Mouse (Mus musculus) adrenal gland, adult 8-10 months (tissue): ENCODE measurements at regions not wholly inside any gene's neighbourhood (a gene's known extent, or its start where the extent isn't known, plus 50 kb on each side); places are given as distances from the start of the nearest gene placed in this dataset.
A peak's percentile ranks its signal among the peaks of the same experiment; 100 is the strongest.
"Not testable (repeated sequence)": the region's sequence is repeated elsewhere in the genome, so short reads cannot be mapped to it uniquely, and the experiment has no call there.

ENCODE experiments used
- DNase-seq: peaks from one replicate; pipeline ENCODE4 v3.0.0; 2022

DNA sequence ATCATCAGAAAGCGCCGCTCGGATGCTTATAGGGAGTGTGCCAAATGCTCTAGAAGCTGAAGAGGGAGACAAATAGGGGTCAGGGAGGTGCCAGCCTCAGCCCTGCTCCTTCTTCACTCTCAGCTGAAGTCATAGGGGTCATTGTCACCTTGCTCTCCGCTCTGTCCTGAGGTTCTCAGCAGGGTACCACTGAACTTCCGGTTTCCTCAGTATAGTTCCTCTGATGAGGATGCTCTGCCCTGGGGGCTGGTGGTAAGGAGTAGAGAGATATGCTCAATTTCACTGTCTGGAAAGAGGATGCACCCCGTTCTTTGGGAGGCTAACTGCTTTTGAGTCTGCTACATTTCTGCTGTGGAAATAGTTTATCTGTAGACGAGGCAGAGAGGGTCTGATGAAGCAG, 211.4 kb downstream of the Zfp619 start:
- DNase-seq, result no peak

DNA sequence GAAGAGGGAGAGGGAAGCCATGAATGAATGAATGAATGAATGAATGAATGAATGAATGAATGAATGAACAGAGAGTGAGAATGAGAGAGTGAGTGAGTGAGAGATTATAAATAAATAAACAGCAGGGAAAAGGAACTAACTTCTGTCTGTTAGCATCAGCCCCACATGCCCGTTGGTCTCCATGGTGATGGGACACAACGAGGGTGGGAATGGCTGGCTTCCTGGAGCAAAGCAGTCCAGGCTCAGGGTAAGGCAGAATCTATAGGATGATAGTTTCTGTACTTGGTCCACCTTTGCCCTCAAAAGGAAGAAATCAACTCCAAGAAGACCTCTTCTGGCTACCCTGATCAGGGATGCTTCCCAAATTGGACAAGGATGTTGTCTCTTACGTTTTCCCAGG, 212.2 kb downstream of the Zfp619 start:
- DNase-seq, result no peak

DNA sequence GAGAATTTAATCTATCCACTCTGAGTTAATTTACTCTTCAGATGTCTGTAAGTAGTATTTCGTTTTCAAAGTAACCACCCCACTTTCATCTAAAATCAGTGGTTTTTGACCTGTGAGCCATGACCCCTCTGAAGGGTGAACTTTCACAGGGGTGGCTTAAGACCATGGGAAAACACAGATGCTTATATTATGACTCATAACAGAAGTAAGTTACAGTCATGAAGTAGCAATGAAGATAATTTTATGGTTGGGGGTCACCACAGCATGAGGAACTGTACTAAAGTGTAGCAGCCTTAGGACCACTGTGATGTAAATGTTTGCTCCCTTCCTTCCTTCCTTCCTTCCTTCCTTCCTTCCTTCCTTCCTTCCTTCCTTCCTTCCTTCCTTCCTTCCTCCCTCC, 215.2 kb downstream of the Zfp619 start:
- no peak for DNase-seq

GRCm38 (mm10) chr7:39748395-39748794, 230.8 kb downstream of the Zfp619 start:
- DNase-seq, result not testable (repeated sequence)

DNA sequence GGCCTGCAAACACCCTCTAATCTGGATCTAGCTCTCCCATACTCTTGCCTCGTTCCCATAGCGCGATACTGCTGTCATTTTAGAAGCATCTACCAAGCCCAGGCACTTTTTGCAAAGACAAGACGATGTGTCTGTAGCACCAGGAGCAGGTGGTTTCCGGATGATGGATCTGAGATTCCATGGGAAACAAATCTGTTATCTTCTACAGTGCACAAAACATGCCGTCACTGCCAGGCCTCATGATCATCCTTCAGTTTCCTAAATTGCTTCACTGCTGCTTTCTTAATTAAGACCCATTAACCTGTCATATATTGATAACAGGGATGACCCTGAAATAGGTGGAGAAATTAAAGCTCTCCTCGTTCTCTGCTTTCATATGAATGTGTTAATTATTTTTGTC, 232.9 kb downstream of the Zfp619 start:
- DNase-seq, result no peak

- no peak for DNase-seq
Measured at GRCm38 (mm10) chr7:39764366-39764765, 246.8 kb downstream of the Zfp619 start.

DNA sequence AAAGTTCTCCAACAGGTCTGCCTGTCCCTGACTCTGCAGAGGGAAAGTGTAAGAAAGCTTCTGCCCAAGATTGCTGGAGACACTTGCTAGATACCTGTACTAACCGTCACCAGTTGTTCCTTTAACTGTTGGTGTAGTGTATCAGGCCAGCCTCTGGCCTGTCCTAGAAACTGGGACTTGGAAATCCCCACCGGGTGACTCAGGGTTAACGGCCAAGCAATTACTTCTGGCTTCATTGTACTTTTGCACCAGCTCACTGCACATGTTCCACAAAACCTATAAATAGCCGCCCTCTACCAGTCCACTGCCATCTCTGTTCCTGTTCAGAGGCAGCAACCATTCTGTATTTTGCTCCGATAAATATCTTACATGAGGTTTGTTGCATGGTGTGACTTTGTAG, 247.5 kb downstream of the Zfp619 start:
- no peak for DNase-seq

- DNase-seq, result no peak
Measured at GRCm38 (mm10) chr7:39773291-39773690, 255.7 kb downstream of the Zfp619 start.

GRCm38 (mm10) chr7:39789321-39789720, 271.8 kb downstream of the Zfp619 start:
- no peak for DNase-seq

DNA sequence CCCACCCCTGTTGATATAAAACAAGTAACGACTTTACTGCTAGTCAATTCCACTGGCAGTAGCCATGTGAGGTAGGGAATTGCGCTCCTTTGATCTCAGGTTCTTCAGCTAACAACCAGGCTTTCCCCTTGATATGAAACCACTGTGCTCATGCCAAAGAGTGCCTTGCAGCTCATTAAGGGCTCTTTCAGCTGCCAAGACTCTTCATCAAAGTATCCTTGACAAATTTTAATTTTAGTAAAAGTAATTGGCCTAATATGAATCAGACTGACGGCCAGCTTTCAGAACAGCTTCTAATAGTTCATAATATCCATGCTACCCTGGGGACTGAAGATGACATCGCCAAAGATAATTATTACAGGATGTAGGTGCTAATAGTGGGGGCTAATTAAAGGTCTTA, 272.3 kb downstream of the Zfp619 start:
- no peak for DNase-seq

- no peak for DNase-seq
Measured at GRCm38 (mm10) chr7:39794751-39795150, 277.2 kb downstream of the Zfp619 start.

- DNase-seq, result no peak
Measured at GRCm38 (mm10) chr7:39804276-39804675, 286.7 kb downstream of the Zfp619 start.

DNA sequence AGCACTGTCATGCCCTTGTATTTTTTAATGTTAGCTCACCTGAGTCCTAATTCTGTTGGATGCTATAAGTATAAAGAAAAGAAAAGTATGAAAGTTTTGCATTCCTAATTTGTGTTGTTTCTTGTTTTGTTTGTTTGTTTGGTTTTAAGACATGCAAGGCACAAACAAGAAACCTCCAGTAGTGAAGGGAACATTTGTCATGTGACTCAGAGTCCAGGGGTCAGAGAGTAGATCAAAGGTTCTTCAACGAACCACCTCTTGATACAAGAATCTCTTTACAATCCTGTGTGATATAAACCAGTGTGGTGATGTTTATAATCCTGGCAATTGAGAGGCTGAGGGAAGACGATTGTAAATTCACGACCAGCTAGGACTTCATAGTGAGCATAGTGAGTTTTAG, 300.5 kb downstream of the Zfp619 start:
- DNase-seq, result no peak

DNA sequence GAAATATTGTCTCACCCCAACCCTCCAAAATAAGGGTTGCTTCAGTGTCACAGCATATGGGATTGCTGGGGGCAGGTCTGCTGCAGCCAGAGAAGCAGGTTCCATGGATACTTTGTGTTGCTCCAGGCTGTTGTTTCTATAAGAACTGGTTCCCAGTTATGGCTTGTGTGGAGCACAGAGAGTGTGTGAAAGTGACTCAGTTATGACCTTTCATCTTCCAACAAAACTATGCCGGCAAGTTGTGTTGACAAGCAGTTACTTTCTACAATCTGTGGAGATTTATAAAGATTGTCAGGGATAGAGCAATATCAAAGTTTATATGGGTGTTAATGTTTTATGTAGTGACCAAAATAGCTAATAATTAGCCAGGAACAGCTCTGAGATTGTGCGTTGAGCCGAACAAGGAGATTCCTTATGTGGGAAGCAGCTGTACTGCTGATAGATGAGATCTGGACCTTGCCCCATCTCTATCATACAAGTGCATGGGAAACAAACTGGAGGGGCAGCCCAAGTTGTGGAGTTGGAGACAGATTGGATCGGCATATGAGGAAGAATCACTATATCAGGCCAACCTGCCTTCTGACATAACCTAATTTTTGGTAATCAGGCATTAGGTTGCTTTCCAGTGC, 305.1 kb downstream of the Zfp619 start:
- DNase-seq, result no peak

DNA sequence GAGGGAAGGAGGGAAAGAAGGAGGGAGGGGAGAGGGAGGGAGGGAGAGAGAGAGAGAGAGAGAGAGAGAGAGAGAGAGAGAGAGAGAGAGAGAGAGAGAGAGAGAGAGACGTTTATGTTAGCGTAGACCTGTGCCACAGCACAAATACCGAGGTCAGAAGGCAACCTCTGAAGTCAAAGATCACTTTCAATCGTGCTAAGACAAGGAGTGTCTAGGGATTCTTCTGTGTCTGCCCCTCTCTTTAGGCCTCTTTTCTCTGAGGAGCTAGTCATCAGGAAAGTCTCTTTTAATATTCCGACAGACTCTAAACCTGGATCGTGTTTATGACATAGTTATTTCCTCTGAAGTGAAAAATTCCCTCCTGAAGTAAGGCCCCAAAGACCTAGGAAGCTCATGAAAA, 310.8 kb downstream of the Zfp619 start:
- no peak for DNase-seq

DNA sequence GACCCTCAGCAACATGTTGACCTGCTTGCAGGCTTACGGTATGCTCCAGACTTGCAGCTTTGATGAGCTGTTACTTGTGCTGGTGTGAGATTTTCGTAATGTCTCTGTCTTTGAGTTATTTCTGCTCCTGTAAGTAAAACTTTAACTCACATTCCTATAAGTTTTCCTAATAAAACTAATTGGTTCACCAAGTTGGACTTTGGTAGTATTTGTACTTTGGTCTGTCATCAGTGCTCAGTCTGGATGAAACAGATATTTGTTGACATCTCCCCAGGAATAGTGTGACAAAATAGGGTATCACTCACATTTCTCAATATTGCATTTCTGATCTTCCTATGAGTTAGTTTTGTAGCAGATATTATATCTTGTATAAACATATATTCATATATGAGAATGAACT, 313.3 kb downstream of the Zfp619 start:
- DNase-seq, result no peak

- DNase-seq, result no peak
Measured at GRCm38 (mm10) chr7:39841988-39842387, 324.4 kb downstream of the Zfp619 start.

- DNase-seq, result peak; percentile 26
Measured at GRCm38 (mm10) chr7:39847914-39848782, 330.6 kb downstream of the Zfp619 start.

- DNase-seq, result no peak
Measured at GRCm38 (mm10) chr7:39857301-39857700, 339.7 kb downstream of the Zfp619 start.

GRCm38 (mm10) chr7:39862835-39863234, 345.3 kb downstream of the Zfp619 start:
- no peak for DNase-seq

- DNase-seq, result no peak
Measured at GRCm38 (mm10) chr7:39864130-39864529, 346.6 kb downstream of the Zfp619 start.

DNA sequence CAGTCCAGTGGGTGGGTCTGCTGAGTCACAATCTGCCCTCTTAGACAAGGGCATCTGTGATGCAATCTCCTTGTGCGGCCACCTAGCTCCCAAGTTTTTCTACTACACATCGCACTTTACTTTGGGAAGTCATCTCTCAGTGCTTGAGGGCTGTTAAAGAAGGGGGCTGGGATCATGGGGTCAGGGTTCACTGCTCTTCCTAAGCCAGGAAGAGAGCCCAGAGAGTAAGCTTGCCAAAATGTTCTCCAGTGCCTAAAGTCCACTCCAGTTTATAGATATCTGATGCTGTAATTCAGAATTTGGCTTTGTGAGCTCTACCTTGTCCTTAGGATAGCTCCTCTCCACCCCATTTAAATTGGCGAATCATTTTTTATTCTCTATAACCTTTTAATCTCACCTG, 347.2 kb downstream of the Zfp619 start:
- DNase-seq, result no peak

DNA sequence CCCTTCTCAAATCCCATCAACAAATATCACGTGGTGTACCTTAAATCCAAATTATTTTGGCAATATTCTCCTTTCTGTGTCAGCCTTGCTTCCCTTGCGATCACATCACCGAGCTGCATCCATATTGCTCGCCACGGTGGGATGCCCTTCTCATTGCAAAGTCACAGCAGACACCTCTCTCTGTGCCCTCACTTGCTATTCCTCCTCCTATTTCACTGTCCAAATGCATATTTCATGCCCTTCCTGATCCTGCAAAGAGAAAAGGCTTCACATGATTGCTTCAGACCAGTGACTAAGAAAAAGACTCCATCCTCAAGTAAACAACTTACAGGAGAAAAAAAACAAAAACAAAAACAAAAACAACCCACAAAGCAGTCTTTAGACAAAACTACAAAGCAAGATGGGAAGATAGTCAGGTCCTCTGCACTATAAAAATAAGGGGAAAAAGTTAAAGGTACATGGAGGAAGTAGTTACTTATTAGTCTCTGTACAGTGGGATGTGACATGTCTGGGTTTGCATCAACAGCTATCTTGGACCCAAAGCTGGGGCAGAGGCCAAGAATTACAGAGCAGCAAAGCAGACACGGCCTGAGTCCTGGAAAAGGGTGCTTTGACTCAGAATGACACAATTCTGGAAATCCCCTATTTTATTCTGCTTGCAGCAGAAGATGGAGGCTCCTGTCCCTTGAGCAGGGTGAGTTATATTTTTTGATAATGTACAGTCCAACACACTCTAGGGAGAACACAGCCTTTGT, 349.3 kb downstream of the Zfp619 start:
- no peak for DNase-seq
